Mouse (Mus musculus) myocyte (in vitro differentiated cells): ENCODE measurements at regions not wholly inside any gene's neighbourhood (a gene's known extent, or its start where the extent isn't known, plus 50 kb on each side); places are given as distances from the start of the nearest gene placed in this dataset.

Experiments
- E2F4 ChIP-seq: IDR thresholded peaks from one replicate; pipeline ENCODE4 v1.6.1; 2011; ENCODE audit warnings: mild to moderate bottlenecking, control low read depth, moderate library complexity; ENCODE audit not compliant: insufficient read depth
- MAX ChIP-seq: IDR thresholded peaks from one replicate; pipeline ENCODE4 v1.6.1; 2011; ENCODE audit warnings: low read depth, mild to moderate bottlenecking, control low read depth
- MYOG ChIP-seq, 3 experiments: IDR thresholded peaks; one replicate each; pipeline ENCODE4 v1.6.1; 2011; ENCODE audit warnings: control low read depth in 2 of 3, low read depth in 2 of 3, mild to moderate bottlenecking in 2 of 3; ENCODE audit not compliant: insufficient read length in 2 of 3, control insufficient read depth in 1 of 3, insufficient read depth in 1 of 3
- POLR2A ChIP-seq: IDR thresholded peaks from one replicate; pipeline ENCODE4 v1.6.1; 2011; ENCODE audit warnings: low read depth, mild to moderate bottlenecking, control low read depth, moderate library complexity; ENCODE audit not compliant: insufficient read length
- TCF12 ChIP-seq: IDR thresholded peaks from one replicate; pipeline ENCODE4 v1.6.1; 2011; ENCODE audit warnings: mild to moderate bottlenecking, control low read depth; ENCODE audit not compliant: poor library complexity, insufficient read depth, severe bottlenecking

- no peak for TF ChIP-seq MAX
- TF ChIP-seq POLR2A, result no peak
- TF ChIP-seq MYOG (IDR thresholded peaks at IDR 0.05; ENCODE audit: control insufficient read depth in 1 of 3, insufficient read depth in 1 of 3, insufficient read length in 2 of 3, low read depth in 2 of 3), result no peak
- no peak for TF ChIP-seq TCF12
- no peak for TF ChIP-seq E2F4
Observed at GRCm38 (mm10) chr7:116608350-116609085, 104.3 kb downstream of the Nucb2 start.
